Mouse (Mus musculus) limb, embryonic 12.5 days (tissue): Measurements from ENCODE around the gene Lrmp. TPM values are rescaled to one million over a fixed set of nuclear protein-coding genes. Genes with fewer than 3 reads are reported as not detected.
"Not testable (repeated sequence)": the region's sequence is repeated elsewhere in the genome, so short reads cannot be mapped to it uniquely, and the experiment has no call there.

Source experiments
- ATAC-seq: fragments of 200-750 bp; cut with Nextera tagmentation; 2 replicates; pipeline ENCODE4 v1.8.0; 2017; ENCODE audit warnings: low read depth, moderate TSS enrichment; ENCODE audit not compliant: insufficient number of reproducible peaks, insufficient read depth, low FRiP score, low TSS enrichment
- H3K27ac ChIP-seq: fragments of 300-500 bp; sonication (generic); 2 replicates; pipeline ENCODE4 v1.5.1; 2016; ENCODE audit warnings: mild to moderate bottlenecking, moderate library complexity
- H3K27me3 ChIP-seq: fragments of 300-500 bp; sonication (generic); 2 replicates; pipeline ENCODE4 v1.6.1; 2016; ENCODE audit warnings: mild to moderate bottlenecking, moderate library complexity
- H3K36me3 ChIP-seq: fragments of 300-500 bp; sonication (generic); 2 replicates; pipeline ENCODE4 v1.6.1; 2016; ENCODE audit warnings: mild to moderate bottlenecking, moderate library complexity
- H3K4me1 ChIP-seq: fragments of 300-500 bp; sonication (generic); replicated peaks from 2 replicates; pipeline ENCODE4 v1.6.1; 2016
- H3K4me2 ChIP-seq: fragments of 300-500 bp; sonication (generic); 2 replicates; pipeline ENCODE4 v1.6.1; 2016; ENCODE audit warnings: mild to moderate bottlenecking, moderate library complexity
- H3K4me3 ChIP-seq: fragments of 300-500 bp; sonication (generic); replicated peaks from 2 replicates; pipeline ENCODE4 v1.5.1; 2016; ENCODE audit warnings: mild to moderate bottlenecking
- H3K9ac ChIP-seq: fragments of 300-500 bp; sonication (generic); replicated peaks from 2 replicates; pipeline ENCODE4 v1.6.1; 2016; ENCODE audit warnings: mild to moderate bottlenecking, moderate library complexity
- H3K9me3 ChIP-seq: fragments of 300-500 bp; sonication (generic); 2 replicates; pipeline ENCODE4 v1.6.1; 2016; ENCODE audit warnings: mild to moderate bottlenecking, moderate library complexity
- WGBS: fragments of 180-500 bp; shearing (Covaris S2); methylation state at CpG from one replicate; pipeline ENCODE4 v1.1.7; 2016; 5-methylcytosine and 5-hydroxymethylcytosine counted together
- polyA plus RNA-seq: library from polyadenylated mRNA; unstranded; fragments of >200 nt; fragmentation: Nextera tagmentation; extraction: Ambion mirVana; gene quantifications from 2 replicates; pipeline ENCODE4 v1.2.1, GENCODE M21; 2016

The Lrmp gene
- polyA plus RNA-seq, 1 experiment from 2014 or later = 2.4 TPM

- no peak overlapping the region for H3K4me3 ChIP-seq
- H3K27ac ChIP-seq = no peak overlapping the region
- H3K36me3 ChIP-seq = no peaks in the 10 kb centered on the region
- H3K4me2 ChIP-seq = no peak overlapping the region
- no peak overlapping the region for H3K9ac ChIP-seq
- H3K4me1 ChIP-seq = peaks cover 9% of the 10 kb centered on the region
- no peak for ATAC-seq
- H3K9me3 ChIP-seq = no peaks in the 10 kb centered on the region
- WGBS = 74% methylated on average over 1 of the region's 1 CpGs
- H3K27me3 ChIP-seq = no peaks in the 10 kb centered on the region; the same call in 1 of the 2 replicates
These were observed 9.2 kb downstream of the Lrmp start for GRCm38 (mm10) chr6:145124621-145125020.

GRCm38 (mm10) chr6:145125591-145126113 is 10.2 kb downstream of the Lrmp start:
- no peak overlapping the region for H3K4me3 ChIP-seq
- no peaks in the 10 kb centered on the region for H3K9me3 ChIP-seq
- H3K27me3 ChIP-seq = no peaks in the 10 kb centered on the region
- H3K27ac ChIP-seq = no peak overlapping the region
- peaks cover 9% of the 10 kb centered on the region for H3K4me1 ChIP-seq
- no peak overlapping the region for H3K9ac ChIP-seq
- no peak overlapping the region for H3K4me2 ChIP-seq
- ATAC-seq = no peak
- H3K36me3 ChIP-seq = no peaks in the 10 kb centered on the region
- 67% methylated on average over 7 of the region's 7 CpGs for WGBS

GRCm38 (mm10) chr6:145127652-145128051 is 12.2 kb downstream of the Lrmp start:
- WGBS = 95% methylated on average over 3 of the region's 3 CpGs
- H3K4me2 ChIP-seq = no peak overlapping the region
- H3K4me3 ChIP-seq = no peak overlapping the region
- no peaks in the 10 kb centered on the region for H3K27me3 ChIP-seq
- no peaks in the 10 kb centered on the region for H3K9me3 ChIP-seq
- H3K27ac ChIP-seq = no peak overlapping the region
- no peak for ATAC-seq
- no peaks in the 10 kb centered on the region for H3K36me3 ChIP-seq
- no peak overlapping the region for H3K9ac ChIP-seq
- 0 out of 2 replicates have a peak, but pooled peaks cover 3% of the 10 kb centered on the region for H3K4me1 ChIP-seq

- Histone ChIP-seq H3K4me1 (0 out of 2 replicates have a peak, but pooled peaks cover 4% of the 10 kb centered on the region), H3K27ac (no peak overlapping the region), H3K27me3 (no peaks in the 10 kb centered on the region), H3K36me3 (no peaks in the 10 kb centered on the region), H3K9me3 (no peaks in the 10 kb centered on the region), H3K9ac (no peak overlapping the region), H3K4me3 (no peak overlapping the region), H3K4me2 (no peak overlapping the region)
- 63% methylated on average over 4 of the region's 4 CpGs for WGBS
- no peak for ATAC-seq
These were observed 14.1 kb downstream of the Lrmp start for GRCm38 (mm10) chr6:145129563-145129962.

- Histone ChIP-seq H3K27ac (no peak overlapping the region), H3K4me2 (no peak overlapping the region), H3K9me3 (no peaks in the 10 kb centered on the region), H3K9ac (no peak overlapping the region), H3K27me3 (no peaks in the 10 kb centered on the region), H3K36me3 (no peaks in the 10 kb centered on the region), H3K4me3 (no peak overlapping the region), H3K4me1 (0 out of 2 replicates have a peak, but pooled peaks cover 4% of the 10 kb centered on the region)
- ATAC-seq = no peak
- 78% methylated on average over 5 of the region's 5 CpGs for WGBS
These were observed 16.5 kb downstream of the Lrmp start for GRCm38 (mm10) chr6:145131991-145132390.

GRCm38 (mm10) chr6:145132969-145133368 is 17.5 kb downstream of the Lrmp start:
- not testable (repeated sequence) for ATAC-seq, H3K27me3 ChIP-seq
- WGBS = 73% methylated on average over 5 of the region's 5 CpGs

GRCm38 (mm10) chr6:145135295-145135694 is 19.8 kb downstream of the Lrmp start:
- 84% methylated on average over 3 of the region's 3 CpGs for WGBS
- Histone ChIP-seq H3K4me2 (no peak overlapping the region), H3K27me3 (no peaks in the 10 kb centered on the region), H3K36me3 (no peaks in the 10 kb centered on the region), H3K4me3 (no peak overlapping the region), H3K4me1 (peaks cover 4% of the 10 kb centered on the region; the same call in 1 of the 2 replicates), H3K27ac (no peak overlapping the region), H3K9me3 (no peaks in the 10 kb centered on the region), H3K9ac (no peak overlapping the region)
- no peak for ATAC-seq

More at GRCm38 (mm10) chr6:145132969-145133368, 17.5 kb downstream of the Lrmp start:
- not testable (repeated sequence) for H3K27ac ChIP-seq, H3K4me2 ChIP-seq, H3K9me3 ChIP-seq, H3K4me1 ChIP-seq, H3K9ac ChIP-seq, H3K36me3 ChIP-seq, H3K4me3 ChIP-seq

- Histone ChIP-seq H3K9ac (no peak overlapping the region), H3K4me2 (no peak overlapping the region), H3K4me1 (peaks cover 4% of the 10 kb centered on the region; the same call in 1 of the 2 replicates), H3K27me3 (no peaks in the 10 kb centered on the region), H3K9me3 (no peaks in the 10 kb centered on the region), H3K36me3 (no peaks in the 10 kb centered on the region), H3K4me3 (no peak overlapping the region), H3K27ac (no peak overlapping the region)
- no peak for ATAC-seq
- WGBS = 63% methylated on average over 9 of the region's 9 CpGs
These were observed 20.4 kb downstream of the Lrmp start for GRCm38 (mm10) chr6:145135804-145136203.

GRCm38 (mm10) chr6:145136831-145137230 is 21.4 kb downstream of the Lrmp start:
- Histone ChIP-seq H3K27ac (no peak overlapping the region), H3K9ac (no peak overlapping the region), H3K4me3 (no peak overlapping the region), H3K36me3 (no peaks in the 10 kb centered on the region), H3K9me3 (no peaks in the 10 kb centered on the region), H3K4me1 (peaks cover 4% of the 10 kb centered on the region; the same call in 1 of the 2 replicates), H3K27me3 (no peaks in the 10 kb centered on the region), H3K4me2 (no peak overlapping the region)
- WGBS = 82% methylated on average over 5 of the region's 5 CpGs
- no peak for ATAC-seq

GRCm38 (mm10) chr6:145139236-145139635 is 23.8 kb downstream of the Lrmp start:
- Histone ChIP-seq H3K9ac (no peak overlapping the region), H3K4me2 (no peak overlapping the region), H3K36me3 (no peaks in the 10 kb centered on the region), H3K4me1 (no peaks in the 10 kb centered on the region; the same call in 1 of the 2 replicates), H3K9me3 (no peaks in the 10 kb centered on the region), H3K27ac (no peak overlapping the region), H3K4me3 (no peak overlapping the region), H3K27me3 (0 out of 2 replicates have a peak, but pooled peaks cover 4% of the 10 kb centered on the region)
- WGBS = 91% methylated on average over 13 of the region's 13 CpGs
- ATAC-seq = no peak

GRCm38 (mm10) chr6:145139776-145140475 is 24.5 kb downstream of the Lrmp start:
- WGBS = 71% methylated on average over 11 of the region's 11 CpGs
- Histone ChIP-seq H3K36me3 (no peaks in the 10 kb centered on the region), H3K9me3 (no peaks in the 10 kb centered on the region), H3K27ac (no peak overlapping the region), H3K4me2 (no peak overlapping the region), H3K4me1 (no peaks in the 10 kb centered on the region; the same call in 1 of the 2 replicates), H3K4me3 (no peak overlapping the region), H3K27me3 (0 out of 2 replicates have a peak, but pooled peaks cover 4% of the 10 kb centered on the region), H3K9ac (no peak overlapping the region)
- no peak for ATAC-seq
